Mouse (Mus musculus) activated CD4-positive, CD25-positive, alpha-beta regulatory T cell, adult 9 weeks (primary cell): Measurements from ENCODE around the gene Parl. TPM values are rescaled to one million over a fixed set of nuclear protein-coding genes. Genes with fewer than 3 reads are reported as not detected.

Source experiments
- polyA plus RNA-seq: library from polyadenylated mRNA; unstranded; fragments of 100-300 nt; shearing (Covaris generic); gene quantifications from one replicate; pipeline ENCODE4 v1.2.1, GENCODE M21; 2017

The Parl gene
- polyA plus RNA-seq = 85.9 TPM

GRCm38 (mm10) chr16:20301770-20302649, at the start of gene Parl:
Gene Parl, minus strand, starts transcription at chr16:20302387.

GRCm38 (mm10) chr16:20325286-20325685, 23.1 kb upstream of the Parl start, which contains the start of gene Cyp2ab1:
Gene Cyp2ab1, minus strand, starts transcription at chr16:20325404.

GRCm38 (mm10) chr16:20240468-20241414, 61.4 kb downstream of the Parl start, which contains the start of gene Map6d1:
Gene Map6d1, minus strand, starts transcription at chr16:20241358.

Other genes starting within 250 kb of the Parl start
- 64.4 TPM for gene Klhl24, start 204.8 kb downstream of the Parl start, polyA plus RNA-seq
- 27.8 TPM for gene Yeats2, start 161.3 kb downstream of the Parl start, polyA plus RNA-seq
- 0.11 TPM for gene Map6d1, start 61.0 kb downstream of the Parl start, polyA plus RNA-seq
- gene Cyp2ab1, start 23.0 kb upstream of the Parl start, polyA plus RNA-seq = not detected
- gene Abcc5, start 124.0 kb upstream of the Parl start, polyA plus RNA-seq = 46.7 TPM
- 21.8 TPM for gene Eif2b5, start 196.4 kb upstream of the Parl start, polyA plus RNA-seq
- gene Dvl3, start 214.6 kb upstream of the Parl start, polyA plus RNA-seq = 5.9 TPM
- 454 TPM for gene Ap2m1, start 233.1 kb upstream of the Parl start, polyA plus RNA-seq
- gene Abcf3, start 246.2 kb upstream of the Parl start, polyA plus RNA-seq = 95.9 TPM